Mouse (Mus musculus): ENCODE results near the gene Sdk2. TPM values are rescaled to one million over a fixed set of nuclear protein-coding genes. Genes with fewer than 3 reads are reported as not detected.

Gene Sdk2
- total and polyA plus RNA-seq, 3 experiments: 1.2 to 4.8 (median 1.3) TPM

GRCm38 (mm10) chr11:113773191-113773590, 293.7 kb downstream of the Sdk2 start:
- in situ Hi-C loops (cut with MboI; ENCODE audit: low pct_ligation_motif_present, low pct_unique_long_range_greater_than_20kb, low sequenced_read_pairs) (no loop called here), dilution Hi-C loops (cut with MboI; ENCODE audit: extremely low pct_ligation_motif_present, extremely low pct_unique_long_range_greater_than_20kb, low sequenced_read_pairs) (no loop called here)
- DNase-seq (ENCODE audit: extremely low read depth): no peak
- H3K4me3 ChIP-seq (replicated peaks in 1 of 3; ENCODE audit: low read depth in 2 of 3, low read length in 2 of 3, poor library complexity in 1 of 3): no peak overlapping the region
- no peak overlapping the region for H3K4me2 ChIP-seq (ENCODE audit: insufficient read depth, low read depth, poor library complexity, severe bottlenecking)
- peaks cover 2% of the 10 kb centered on the region for H3K27me3 ChIP-seq (replicated peaks)
- TF ChIP-seq USF2 (conservative IDR thresholded peaks at IDR 0.05; ENCODE audit: low read depth, low read length) (no peak), MAFK (IDR thresholded peaks at IDR 0.05; ENCODE audit: insufficient replicate concordance, low read length) (no peak), TCF12 (IDR thresholded peaks at IDR 0.05; ENCODE audit: low read depth, low read length) (no peak), GABPA (IDR thresholded peaks at IDR 0.05; ENCODE audit: insufficient replicate concordance, low read depth, low read length) (no peak), RCOR1 (conservative IDR thresholded peaks at IDR 0.05; ENCODE audit: low read depth, low read length) (no peak), POLR2AphosphoS2 (IDR thresholded peaks at IDR 0.05; ENCODE audit: low read depth, low read length) (no peak), MAX (IDR thresholded peaks at IDR 0.05; ENCODE audit: low read length) (no peak), SMC3 (IDR thresholded peaks at IDR 0.05; ENCODE audit: low read depth, low read length) (no peak), JUND (conservative IDR thresholded peaks at IDR 0.05; ENCODE audit: low read depth, low read length) (no peak), ELF1 (IDR thresholded peaks at IDR 0.05; ENCODE audit: low read depth, low read length) (no peak), CHD1 (IDR thresholded peaks at IDR 0.05; ENCODE audit: low read depth, low read length) (no peak), JUN (IDR thresholded peaks at IDR 0.05; ENCODE audit: insufficient read depth, low read depth, low read length) (no peak), UBTF (IDR thresholded peaks at IDR 0.05; ENCODE audit: low read depth, low read length) (no peak), ZKSCAN1 (IDR thresholded peaks at IDR 0.05; ENCODE audit: borderline replicate concordance, low read depth, low read length) (no peak), MEF2A (IDR thresholded peaks at IDR 0.05; ENCODE audit: borderline replicate concordance, low read depth, low read length) (no peak), ZMIZ1 (IDR thresholded peaks at IDR 0.05; ENCODE audit: low read depth, low read length) (no peak), MYC (IDR thresholded peaks at IDR 0.05; ENCODE audit: low read depth, low read length) (no peak)
- no peaks in the 10 kb centered on the region for H3K79me2 ChIP-seq (replicated peaks; ENCODE audit: control insufficient read depth, extremely low read depth, insufficient read depth, poor library complexity, severe bottlenecking)
- H3K27ac ChIP-seq (ENCODE audit: insufficient read depth, low read depth): no peak overlapping the region
- H3K36me3 ChIP-seq (replicated peaks in 1 of 2; ENCODE audit: control insufficient read depth in 1 of 2, insufficient read depth in 1 of 2, low read length in 1 of 2): no peaks in the 10 kb centered on the region
- no peak overlapping the region for H3K9ac ChIP-seq (ENCODE audit: insufficient read depth, low read depth)
- H3K4me1 ChIP-seq (ENCODE audit: control insufficient read depth in 1 of 2, insufficient read depth in 2 of 2): peaks cover 4 to 24% of the 10 kb centered on the region in 2 experiments
- H3K9me3 ChIP-seq (replicated peaks; ENCODE audit: low read length): no peaks in the 10 kb centered on the region

GRCm38 (mm10) chr11:113771187-113771586, 295.7 kb downstream of the Sdk2 start:
- Histone ChIP-seq H3K79me2 (replicated peaks; ENCODE audit: control insufficient read depth, extremely low read depth, insufficient read depth, poor library complexity, severe bottlenecking) (no peaks in the 10 kb centered on the region), H3K4me1 (ENCODE audit: control insufficient read depth in 1 of 2, insufficient read depth in 2 of 2) (peaks cover 0 to 12% of the 10 kb centered on the region in 2 experiments; a peak in 2 of 4 replicates), H3K9ac (ENCODE audit: insufficient read depth, low read depth) (no peak overlapping the region), H3K4me3 (replicated peaks in 1 of 3; ENCODE audit: low read depth in 2 of 3, low read length in 2 of 3, poor library complexity in 1 of 3) (no peak overlapping the region), H3K4me2 (ENCODE audit: insufficient read depth, low read depth, poor library complexity, severe bottlenecking) (no peak overlapping the region), H3K36me3 (replicated peaks in 1 of 2; ENCODE audit: control insufficient read depth in 1 of 2, insufficient read depth in 1 of 2, low read length in 1 of 2) (no peaks in the 10 kb centered on the region), H3K9me3 (replicated peaks; ENCODE audit: low read length) (no peaks in the 10 kb centered on the region), H3K27ac (ENCODE audit: insufficient read depth, low read depth) (no peak overlapping the region), H3K27me3 (replicated peaks) (peaks cover 2% of the 10 kb centered on the region)
- TF ChIP-seq JUN (IDR thresholded peaks at IDR 0.05; ENCODE audit: insufficient read depth, low read depth, low read length) (no peak), ETS1 (conservative IDR thresholded peaks at IDR 0.05; ENCODE audit: low read depth, low read length) (no peak), ZC3H11A (IDR thresholded peaks at IDR 0.05; ENCODE audit: low read depth, low read length) (no peak), ELF1 (IDR thresholded peaks at IDR 0.05; ENCODE audit: low read depth, low read length) (no peak), TBP (conservative IDR thresholded peaks at IDR 0.05; ENCODE audit: low read depth, low read length) (no peak), MXI1 (IDR thresholded peaks at IDR 0.05; ENCODE audit: low read depth, low read length) (no peak), RAD21 (IDR thresholded peaks at IDR 0.05; ENCODE audit: low read depth, low read length) (no peak), CHD1 (IDR thresholded peaks at IDR 0.05; ENCODE audit: low read depth, low read length) (no peak), EP300 (IDR thresholded peaks at IDR 0.05; ENCODE audit: low read length) (no peak), ZKSCAN1 (IDR thresholded peaks at IDR 0.05; ENCODE audit: borderline replicate concordance, low read depth, low read length) (no peak), ZMIZ1 (IDR thresholded peaks at IDR 0.05; ENCODE audit: low read depth, low read length) (no peak), MAZ (IDR thresholded peaks at IDR 0.05; ENCODE audit: low read depth, low read length) (no peak), PAX5 (IDR thresholded peaks at IDR 0.05; ENCODE audit: low read length) (no peak), UBTF (IDR thresholded peaks at IDR 0.05; ENCODE audit: low read depth, low read length) (no peak), RCOR1 (conservative IDR thresholded peaks at IDR 0.05; ENCODE audit: low read depth, low read length) (no peak), SIN3A (IDR thresholded peaks at IDR 0.05; ENCODE audit: low read length) (no peak), POLR2A (IDR thresholded peaks at IDR 0.05; ENCODE audit: low read depth, low read length) (no peak), BHLHE40 (IDR thresholded peaks at IDR 0.05; ENCODE audit: low read depth, low read length) (no peak), MAFK (IDR thresholded peaks at IDR 0.05; ENCODE audit: insufficient replicate concordance, low read length) (no peak), NELFE (IDR thresholded peaks at IDR 0.05; ENCODE audit: low read depth, low read length) (no peak)
- dilution Hi-C loops (cut with MboI; ENCODE audit: extremely low pct_ligation_motif_present, extremely low pct_unique_long_range_greater_than_20kb, low sequenced_read_pairs) (no loop called here), in situ Hi-C loops (cut with MboI; ENCODE audit: low pct_ligation_motif_present, low pct_unique_long_range_greater_than_20kb, low sequenced_read_pairs) (no loop called here)
- DNase-seq (ENCODE audit: extremely low read depth): no peak

Data from CH12.LX (cell line).